Mouse (Mus musculus): ENCODE measurements around the gene Opa3. TPM values are rescaled to one million over a fixed set of nuclear protein-coding genes. Genes with fewer than 3 reads are reported as not detected.

Opa3 gene
- total RNA-seq, 2 experiments from 2014 or later: 37.3 to 39.9 TPM

DNA sequence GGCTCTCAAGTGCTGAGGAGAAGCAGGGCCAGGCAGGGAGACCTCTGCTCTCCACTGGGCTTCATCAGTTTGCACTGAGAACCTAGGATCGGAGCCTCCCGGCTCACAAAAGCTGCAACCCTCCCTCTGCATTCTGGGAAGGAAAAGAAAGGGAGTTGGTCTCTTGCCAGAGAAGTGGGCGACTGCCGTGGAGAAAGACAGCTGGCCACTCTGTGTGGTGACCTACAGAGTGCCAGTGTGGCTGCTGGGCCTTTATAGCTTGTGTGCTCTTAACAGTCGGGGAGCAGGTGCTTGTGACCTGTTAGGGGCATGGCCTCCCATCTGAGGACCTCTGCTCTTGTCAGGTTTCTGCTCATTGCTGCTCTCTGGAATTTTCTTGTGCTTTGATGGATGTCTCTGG is 15.7 kb downstream of the Opa3 start:
- DNase-seq (ENCODE audit: low spot score in 2 of 2): no peak

DNA sequence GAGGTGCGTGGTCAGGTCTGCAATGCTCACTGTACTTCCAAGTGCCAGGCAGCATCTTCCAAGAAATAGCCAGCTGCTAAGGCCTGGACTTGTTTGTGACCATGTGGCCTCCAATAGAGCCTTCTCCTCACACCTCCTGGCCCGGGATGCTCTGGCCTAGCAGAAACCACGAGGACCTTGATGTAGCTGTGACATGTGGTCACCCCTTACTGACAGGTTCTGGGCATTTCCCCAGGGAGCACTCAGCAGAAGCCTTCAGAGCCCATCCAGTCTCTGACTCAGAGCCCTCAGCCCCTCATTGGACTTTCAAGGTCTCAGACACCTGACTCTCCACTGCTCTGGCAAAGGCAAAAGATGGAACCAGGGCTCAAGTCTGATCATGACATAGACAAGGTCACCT is 16.9 kb downstream of the Opa3 start:
- DNase-seq (ENCODE audit: low spot score in 2 of 2): no peak

DNA sequence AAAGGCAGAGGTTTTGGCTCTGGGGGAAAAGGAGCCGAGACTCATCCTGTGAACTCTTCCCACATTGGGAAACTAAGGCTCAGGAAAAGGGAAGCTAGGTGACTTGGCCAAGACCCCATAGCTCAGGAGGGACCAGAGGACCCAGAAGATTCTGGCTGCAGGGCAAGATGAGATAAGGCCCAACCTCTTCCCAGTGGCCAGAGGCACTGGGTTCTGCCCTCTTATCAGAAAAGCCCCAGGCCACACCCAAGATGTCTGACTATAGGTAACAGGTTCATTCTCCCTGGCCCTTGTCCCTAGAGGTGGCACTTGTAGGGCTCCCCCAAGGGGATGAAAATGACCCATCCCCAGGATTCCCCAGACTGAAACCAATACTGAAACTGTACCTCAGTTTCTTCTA is 18.7 kb downstream of the Opa3 start:
- DNase-seq (ENCODE audit: low spot score in 2 of 2): no peak

DNA sequence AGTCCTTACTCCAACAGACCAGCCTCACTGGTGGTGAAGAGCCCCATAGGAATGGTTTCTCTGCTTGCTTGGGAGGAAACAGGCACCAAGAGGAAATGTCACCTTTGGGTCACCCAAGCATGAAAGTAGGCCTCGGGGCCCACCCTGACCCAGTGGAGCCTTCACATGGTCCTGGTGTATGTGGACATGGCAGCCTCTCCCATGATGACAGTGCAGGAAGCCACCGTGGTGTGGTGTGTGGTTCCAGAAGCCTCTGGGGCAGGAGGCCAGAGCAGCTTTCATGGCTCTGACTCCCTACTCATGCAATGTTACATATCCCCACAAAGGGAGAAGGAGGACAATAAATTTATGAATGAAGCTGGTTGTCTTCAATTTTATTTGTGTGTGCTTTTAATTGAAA is 19.4 kb downstream of the Opa3 start:
- DNase-seq (ENCODE audit: low spot score in 2 of 2): no peak

DNA sequence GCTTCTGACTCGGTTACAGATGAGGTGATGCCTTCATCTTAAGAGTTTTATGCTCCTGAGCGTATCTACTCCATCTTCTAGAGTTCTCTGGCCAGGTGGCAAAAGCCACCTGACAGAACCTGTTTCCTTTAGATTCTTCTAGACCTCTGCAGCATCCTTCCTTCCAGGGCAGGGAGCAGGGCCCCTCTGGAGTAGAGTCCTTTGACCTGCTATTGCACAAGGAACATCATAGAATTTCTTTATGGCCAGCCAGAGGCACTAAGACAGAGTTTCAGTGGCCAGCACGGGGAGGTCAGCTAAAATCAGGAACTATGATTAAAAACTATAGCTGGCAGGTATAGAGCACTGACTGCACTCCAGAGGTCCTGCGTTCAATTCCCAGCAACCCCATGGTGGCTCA is 23.9 kb downstream of the Opa3 start:
- DNase-seq (ENCODE audit: low spot score in 2 of 2): no peak

DNA sequence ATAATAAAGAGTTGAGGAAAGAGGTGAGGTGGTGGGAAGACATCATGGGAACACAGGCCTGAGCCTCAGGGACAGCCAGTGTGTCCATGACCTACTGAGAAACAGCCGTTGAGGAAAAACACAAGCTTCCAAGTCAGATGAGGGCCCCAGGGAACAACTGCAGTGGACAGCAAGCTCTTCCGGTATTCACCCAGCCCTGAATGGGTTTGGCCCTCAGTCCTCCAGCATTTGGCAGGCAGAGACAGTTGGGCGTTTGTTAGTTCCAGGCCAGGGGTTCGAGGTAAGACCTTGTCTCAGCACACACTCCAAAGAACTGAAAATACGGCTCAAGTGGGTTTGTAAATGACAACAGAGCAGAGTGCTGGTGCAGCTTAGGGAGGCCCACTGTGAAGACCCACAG is 25.3 kb downstream of the Opa3 start:
- no peak for DNase-seq (ENCODE audit: low spot score in 2 of 2)

DNA sequence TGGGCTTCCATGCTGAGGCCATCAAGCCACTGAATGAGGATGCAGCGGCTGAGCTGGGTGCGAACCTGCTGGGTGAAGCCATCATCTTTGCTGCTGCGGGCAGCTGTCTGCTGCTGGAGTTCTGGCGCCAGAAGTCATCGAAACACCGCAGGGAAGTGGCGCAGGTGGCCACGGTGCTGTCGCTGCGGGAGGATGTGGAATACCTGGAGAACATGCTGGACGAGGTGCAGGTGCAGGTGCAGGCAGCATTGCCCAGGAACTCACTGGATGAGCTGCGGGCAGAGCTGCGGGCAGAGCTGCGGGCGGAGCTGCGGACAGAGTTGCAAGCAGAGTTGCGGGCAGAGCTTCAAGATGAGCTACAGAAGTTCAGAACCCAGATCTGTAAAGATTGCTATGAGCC is 27.3 kb downstream of the Opa3 start:
- no peak for DNase-seq (ENCODE audit: low spot score in 2 of 2)

DNA sequence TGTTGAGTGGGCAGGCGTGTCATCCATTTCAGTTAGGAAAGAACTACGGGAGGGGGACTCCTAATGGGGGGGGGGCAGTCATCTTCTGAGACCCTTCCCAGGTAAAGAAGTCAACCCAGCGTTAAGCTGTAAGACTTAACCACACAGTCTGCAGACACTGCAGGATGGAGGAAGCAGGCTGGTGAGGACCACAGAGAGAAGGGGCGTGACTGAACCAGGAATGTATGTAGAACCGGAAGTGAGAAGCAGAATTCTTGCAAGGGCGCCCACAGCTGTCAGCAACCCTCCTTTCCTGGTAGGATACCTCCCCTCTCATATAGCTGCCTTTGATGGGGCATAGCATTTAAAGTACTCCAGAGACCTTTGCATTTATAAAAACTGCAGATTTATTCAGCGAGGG is 28.4 kb downstream of the Opa3 start:
- DNase-seq (ENCODE audit: low spot score in 2 of 2): no peak

DNA sequence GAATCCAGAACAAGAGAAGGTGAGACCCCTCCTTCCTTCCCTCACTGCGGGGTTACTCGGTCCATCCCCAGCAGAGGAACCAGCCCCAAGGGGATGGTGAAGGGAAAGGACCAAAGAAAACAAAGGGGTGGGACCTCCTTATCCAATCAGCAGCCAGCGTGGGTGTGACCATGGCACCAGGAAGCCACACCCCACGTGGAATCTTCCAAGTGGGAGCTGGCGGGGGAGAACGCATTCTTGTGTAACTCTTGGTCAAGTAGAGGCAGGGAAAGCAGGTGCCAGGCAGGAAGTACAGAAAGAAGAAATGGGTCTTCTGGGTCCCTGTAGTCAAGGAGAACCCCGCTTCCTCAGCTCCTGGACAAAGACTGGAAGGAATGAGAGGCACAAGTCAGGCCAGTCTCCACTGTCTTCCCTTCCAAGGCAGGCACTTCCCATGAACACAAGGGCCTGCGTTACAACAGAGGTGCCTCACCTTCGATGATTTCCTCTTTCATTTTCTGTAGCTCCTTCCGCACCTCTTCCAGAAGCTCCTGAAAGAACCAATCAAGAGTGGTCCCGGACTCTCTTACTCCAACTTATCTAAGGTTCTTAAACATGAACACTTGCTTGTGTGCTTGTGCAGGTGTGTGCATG is 29.4 kb downstream of the Opa3 start:
- peak in 1 of 2 experiments; percentile 67 for DNase-seq (ENCODE audit: low spot score in 2 of 2)

DNA sequence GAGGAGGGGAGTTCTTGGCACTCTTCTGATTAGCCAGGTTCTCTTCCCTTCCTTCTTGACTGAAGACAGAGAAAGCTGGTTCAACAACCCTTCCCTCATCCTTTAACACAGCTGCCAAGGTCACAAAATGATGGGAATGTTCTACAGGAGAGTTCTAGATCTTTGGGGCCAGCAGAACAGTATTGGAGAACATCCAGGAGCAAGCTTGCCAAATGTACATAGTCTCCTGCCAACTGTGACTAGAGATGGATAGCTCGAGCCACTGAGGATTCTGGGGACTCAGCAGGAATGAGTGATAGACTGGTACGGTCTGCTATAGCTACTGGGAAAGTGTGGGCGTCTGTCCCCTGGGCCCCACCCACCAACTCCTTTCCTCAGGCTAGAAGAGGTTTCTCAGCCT is 30.2 kb downstream of the Opa3 start:
- no peak for DNase-seq (ENCODE audit: low spot score in 2 of 2)

DNA sequence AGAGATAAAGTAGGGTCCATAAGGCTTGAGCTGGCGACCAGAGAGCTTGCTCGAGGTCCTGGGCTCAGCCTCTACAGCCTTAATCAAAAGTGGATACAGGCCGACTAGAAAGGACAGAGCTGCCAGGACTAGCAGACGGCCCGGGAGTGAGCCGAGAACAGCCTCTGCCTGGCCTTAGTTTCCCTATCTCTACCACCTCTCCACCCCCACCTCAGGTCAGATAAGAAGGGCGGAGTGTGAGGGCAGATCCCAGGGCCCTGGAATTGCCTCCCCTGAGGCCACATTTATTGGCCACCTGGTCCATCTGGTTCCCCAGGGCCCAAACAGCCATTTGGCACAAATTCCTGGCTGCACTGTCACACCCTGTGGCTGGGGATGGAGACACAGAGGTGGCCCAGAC is 37.0 kb downstream of the Opa3 start:
- no peak for DNase-seq (ENCODE audit: low spot score in 2 of 2)

DNA sequence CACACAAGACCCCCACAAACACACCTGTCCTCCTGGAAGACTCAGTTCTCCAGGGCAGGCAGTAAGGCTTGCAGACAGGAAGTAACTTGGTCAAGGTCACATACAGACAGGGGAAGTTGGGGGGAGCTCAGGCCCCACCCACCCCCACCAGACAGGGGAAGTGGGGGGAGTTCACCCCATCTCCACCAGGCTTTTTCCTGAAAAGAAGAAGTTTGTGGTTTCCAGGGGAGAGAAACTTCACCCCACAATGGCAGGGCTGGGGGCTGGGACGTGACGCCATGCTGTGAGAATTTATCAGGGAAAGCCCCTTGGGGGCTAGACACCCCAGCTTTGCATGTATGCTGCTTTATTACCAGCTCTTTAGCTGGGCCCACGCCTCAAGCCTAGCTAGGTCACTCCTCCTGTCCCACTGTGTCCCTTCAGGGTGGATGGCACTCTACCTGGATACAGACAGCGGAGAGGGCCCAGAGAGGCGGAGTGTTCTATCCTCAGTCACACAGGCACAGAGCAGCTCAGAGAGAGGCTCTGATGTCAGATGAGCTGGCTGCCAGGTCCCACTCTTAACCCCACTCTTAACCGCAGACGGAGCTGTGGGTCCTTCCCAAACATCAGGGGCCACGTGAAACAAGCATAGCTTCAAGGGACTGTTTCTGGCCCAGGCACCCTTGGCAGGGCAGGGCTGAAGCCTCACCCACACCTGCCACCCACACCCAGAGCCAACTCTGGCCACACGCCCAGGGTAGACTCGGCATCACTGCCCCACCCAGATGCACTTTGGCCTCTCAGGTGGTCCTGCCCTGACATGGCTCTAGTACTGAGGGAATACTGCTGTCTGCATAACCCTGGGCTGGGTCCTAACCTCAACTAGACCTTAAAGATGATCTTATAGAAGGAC is 38.0 kb downstream of the Opa3 start:
- DNase-seq (ENCODE audit: low spot score in 2 of 2): no peak

DNA sequence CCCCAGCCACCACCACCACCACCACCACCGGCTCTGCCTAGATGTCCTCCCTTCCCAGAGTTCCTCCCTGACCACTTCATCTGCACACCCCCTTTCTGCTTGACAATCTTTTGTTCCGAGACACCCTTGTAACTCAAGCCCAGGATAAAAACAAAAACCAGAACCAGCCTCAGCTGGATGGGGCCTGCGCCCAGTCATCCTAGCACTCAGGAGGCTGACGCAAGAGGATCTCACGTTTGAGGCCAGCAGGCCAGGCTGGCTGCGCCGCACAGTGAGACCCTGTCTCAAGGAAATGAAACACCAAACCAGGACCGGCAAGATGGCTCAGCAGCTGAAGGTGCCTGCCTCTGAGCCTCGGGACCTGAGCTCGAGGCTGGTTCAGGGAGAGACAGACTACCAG is 38.9 kb downstream of the Opa3 start:
- DNase-seq (ENCODE audit: low spot score in 2 of 2): no peak

DNA sequence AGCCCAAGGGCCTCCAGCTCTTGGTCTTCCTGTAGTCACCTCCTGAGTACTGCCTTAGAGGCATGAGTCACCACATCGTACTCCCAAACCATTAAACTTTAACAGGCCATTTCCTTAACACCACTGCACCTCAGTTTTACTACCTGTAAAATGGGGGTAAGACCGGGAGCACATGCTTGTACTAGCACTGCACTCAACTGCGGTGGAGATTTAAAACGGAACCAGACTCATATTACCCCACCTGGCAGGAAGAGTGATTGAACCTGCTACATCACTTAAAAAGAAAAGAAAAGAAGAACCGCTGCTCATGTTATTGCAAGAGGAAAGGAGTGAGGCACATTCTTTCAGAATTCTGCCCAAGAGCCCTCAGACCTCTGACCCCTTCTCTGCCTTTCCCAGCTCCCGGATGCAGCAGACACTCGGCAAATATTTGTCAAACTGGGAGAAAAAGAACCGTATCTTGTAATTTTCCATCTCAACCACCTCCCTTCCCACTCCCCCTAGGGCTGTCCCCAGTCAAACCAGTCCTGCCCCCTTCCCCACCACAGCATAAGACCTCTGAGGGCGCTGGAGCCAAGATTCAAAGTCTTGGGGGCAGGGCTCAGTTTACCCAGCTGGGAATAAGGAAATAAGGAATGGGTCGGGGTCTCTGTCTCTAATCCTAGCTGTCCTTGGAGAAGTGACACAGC is 41.0 kb downstream of the Opa3 start:
- DNase-seq (ENCODE audit: low spot score in 2 of 2): no peak

DNA sequence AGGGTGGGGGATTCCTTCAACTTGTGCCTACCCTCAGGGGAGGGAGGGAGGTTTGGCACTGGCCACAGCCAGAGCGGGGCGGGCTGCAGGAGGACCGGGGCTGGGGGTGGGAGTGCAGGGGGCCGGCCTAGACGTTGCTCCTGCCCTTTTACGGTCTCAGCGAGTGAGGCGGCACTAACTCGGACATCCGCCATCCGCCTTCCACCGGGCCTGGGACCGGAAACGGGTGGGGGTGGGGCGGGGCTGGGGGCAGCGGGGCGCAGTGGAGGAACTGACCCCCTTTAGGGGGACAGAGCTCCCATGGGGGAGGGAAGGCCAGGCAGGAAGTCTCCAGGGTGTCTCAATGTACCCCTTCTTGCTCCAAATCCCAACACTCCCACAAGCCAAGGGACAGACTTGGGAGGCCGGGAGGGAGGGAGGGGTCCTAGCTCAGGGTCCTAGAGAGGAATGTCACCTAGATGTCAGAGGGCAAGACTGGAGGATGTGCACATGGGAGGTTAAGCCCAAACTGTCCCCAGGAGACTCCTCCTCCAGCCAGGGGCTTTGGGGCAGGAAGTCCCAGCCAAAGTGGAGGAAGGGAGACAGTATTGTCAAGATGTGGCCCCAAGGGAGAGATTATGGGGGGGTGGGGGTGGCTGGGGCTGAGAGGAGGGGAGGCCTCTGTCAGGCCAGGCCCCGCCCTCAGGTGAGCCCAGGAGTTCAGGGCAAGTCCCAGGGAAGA is 41.7 kb downstream of the Opa3 start:
- DNase-seq (ENCODE audit: low spot score in 2 of 2): no peak

DNA sequence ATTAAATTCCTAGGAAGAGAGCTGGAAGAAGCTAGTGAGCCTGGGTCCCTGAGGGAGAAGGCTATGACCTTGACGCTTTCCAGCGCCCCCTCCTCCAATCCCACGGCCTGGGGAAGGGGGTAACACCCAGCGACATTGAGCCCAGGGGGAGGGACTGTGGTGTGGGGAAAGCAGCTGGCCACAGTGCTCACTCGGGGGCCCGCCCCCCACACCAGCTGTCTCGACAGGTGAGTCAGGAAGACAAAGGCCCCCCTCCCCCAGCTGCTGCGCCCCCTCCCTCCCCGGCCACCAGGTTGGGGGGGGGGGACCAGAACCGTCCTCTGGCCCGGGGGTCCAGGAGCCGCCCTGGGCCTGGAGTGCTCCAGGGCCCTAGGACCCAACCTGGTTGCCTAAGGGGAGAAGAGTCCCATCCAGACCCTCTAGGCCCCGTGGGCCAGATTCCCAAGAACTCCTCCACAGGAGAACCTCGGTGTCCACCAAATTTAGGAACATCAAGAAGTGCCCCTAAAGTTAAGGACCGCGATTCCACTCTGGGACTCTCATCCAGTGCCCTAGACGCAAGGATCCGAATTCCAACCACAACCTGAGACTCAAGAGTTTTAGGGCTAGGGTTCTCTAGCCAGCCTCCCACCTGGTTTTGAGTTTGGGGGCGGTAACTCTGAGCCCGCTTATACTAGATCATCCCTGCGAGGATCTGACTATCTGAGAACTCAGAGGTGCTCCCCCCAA is 42.5 kb downstream of the Opa3 start:
- no peak for DNase-seq (ENCODE audit: low spot score in 2 of 2)

DNA sequence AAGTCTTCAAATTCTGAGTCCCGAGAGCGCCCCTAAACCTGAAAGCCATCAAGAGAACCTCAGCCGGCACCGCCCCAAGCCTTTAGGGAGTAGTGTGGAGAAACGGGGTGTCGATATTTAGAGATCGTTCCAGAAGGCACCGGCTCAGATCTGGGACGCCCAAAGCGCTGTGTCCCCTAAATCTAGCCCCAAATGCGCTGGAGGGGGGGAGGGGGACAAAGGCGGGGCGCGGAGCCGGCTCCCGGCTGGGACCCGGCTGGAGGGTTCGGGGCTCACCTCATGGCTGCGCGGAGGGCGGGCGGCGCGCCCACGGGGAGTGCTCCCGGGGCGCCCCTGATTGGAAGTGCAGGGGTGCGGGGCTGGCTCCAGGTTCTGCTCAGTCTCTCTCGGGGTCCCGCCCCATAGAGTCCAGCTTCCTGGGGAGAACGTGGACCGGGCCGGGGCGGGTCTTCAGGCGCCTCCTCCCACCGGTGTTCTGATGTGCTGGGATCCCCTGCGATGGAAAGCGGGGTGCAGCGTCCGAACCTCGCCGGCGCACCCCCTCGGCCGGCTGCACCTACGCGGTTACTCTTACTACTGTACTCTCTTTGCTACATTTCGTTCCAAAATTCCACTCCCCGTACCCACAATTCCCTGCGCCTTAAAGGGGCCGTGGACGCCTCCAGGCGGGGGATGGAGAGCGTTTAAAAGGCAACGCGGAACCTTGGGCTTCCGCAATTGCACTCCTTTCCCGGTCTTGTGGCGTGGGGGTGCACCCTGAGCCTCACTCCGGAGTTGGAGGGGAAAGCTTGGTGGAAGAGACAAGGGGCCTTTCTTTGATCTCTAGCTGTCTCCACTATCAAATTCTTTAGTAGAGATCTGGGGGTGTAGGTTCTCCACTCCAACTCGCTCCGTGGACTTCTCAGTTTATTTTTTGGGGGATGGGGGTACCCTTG is 43.4 kb downstream of the Opa3 start, which contains the start of gene Vasp:
TSS of gene Vasp (minus strand) at position 580 of the 935 bp plus-strand sequence.
- peak; percentile 76 to 85 for DNase-seq (ENCODE audit: low spot score in 2 of 2)

DNA sequence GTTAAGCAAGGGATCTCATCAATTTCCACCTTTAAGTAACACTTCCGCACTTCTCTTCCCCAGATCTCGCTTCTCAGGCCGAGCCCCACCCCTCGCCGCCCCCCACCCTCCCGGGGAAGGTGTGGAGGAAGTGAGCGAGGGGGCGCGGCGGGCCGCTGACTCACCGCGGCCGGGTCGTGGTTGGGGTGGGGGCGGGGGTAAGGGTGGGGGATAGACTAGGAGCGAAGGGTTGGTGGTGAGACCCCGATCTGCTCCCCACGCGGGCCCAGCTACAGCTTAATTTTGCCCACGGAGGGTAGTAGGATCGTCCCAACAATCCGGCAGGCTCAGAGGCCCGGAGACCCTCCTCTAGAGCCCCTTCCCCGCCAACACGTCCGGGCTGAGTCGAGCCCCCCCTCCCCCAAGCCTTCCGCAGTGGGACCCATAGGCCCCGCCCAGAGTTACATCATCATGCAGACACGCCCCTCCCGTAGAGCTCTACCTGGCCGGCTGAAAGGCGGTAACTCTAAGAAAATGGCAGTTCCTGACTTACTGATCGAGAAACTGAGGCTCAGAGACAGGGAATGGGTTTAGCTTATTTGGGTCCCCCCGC is 44.1 kb downstream of the Opa3 start:
- DNase-seq (ENCODE audit: low spot score in 2 of 2): no peak

DNA sequence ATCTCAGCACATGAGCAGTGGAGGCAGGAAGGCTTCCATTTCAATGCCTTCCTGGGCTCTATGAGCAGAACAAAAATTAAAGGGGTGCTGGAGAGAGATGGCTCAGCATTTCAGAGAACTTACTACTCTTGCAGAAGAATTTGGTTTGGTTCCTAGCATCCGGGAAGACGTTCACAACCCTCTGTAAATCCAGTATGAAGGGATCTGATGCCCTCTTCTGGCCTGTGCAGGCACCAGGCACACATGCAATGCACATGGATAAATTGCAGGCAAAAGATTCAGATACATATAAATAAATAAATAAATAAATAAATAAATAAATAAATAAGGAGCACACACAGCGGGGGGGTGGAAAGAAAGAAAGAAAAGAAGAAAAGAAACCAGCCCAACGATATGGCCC is 48.1 kb downstream of the Opa3 start:
- DNase-seq (ENCODE audit: low spot score in 2 of 2): no peak
